Mouse (Mus musculus) cerebellum, postnatal 25 days (tissue): ENCODE measurements around the gene Pcnx.
"Not testable (repeated sequence)": the region's sequence is repeated elsewhere in the genome, so short reads cannot be mapped to it uniquely, and the experiment has no call there.

Experiments used
- DNase-seq, 2 experiments: peaks; one replicate each; pipeline ENCODE4 v3.0.0; 2021; ENCODE audit warnings: mixed read lengths in 2 of 2

The Pcnx gene

DNA sequence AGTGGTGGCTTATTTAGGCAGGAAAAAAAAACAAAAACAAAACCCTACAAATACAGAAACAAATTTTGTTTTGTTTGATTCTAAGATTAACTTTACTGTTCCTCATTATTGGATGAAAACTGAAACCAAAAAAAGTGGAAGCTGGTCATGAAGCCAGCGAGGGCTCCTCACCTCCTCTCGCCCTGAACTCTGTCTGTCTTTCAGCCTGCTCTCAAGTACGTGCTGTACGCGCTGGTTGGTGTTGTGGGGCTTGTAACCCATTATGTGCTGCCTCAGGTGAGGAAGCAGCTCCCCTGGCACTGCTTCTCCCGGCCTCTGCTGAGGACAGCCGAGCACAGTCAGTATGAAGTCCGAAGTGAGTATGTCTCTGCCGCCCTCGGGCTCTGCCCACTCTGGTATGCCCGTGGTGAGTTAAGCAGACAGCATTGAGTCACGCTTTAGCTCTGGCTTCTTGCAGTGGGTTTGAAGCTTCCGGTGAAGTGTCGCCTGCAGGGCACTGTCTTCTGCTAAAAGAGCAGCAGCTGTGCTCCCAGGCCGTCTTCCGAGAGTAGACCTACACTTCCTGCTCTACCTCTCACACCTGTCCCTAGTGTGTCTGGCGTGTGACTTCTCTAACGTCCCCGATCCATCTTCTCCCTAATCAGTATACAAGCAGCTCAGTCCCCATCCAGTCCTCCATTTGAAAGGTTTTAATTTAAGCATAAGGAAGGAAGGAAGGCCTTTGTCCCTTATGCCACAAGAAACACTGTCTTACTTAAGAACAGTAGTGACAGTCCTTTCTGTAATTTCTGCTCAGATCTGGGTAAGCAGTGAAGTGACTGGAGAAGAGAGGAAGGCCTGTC is 111.4 kb downstream of the Pcnx start:
- DNase-seq: no peak

- no peak for DNase-seq
Measured at GRCm38 (mm10) chr12:81971884-81972362, 112.1 kb downstream of the Pcnx start.

- DNase-seq: peak in 1 of 2 experiments; percentile 55
Measured at GRCm38 (mm10) chr12:81974806-81975205, 115.0 kb downstream of the Pcnx start.

DNA sequence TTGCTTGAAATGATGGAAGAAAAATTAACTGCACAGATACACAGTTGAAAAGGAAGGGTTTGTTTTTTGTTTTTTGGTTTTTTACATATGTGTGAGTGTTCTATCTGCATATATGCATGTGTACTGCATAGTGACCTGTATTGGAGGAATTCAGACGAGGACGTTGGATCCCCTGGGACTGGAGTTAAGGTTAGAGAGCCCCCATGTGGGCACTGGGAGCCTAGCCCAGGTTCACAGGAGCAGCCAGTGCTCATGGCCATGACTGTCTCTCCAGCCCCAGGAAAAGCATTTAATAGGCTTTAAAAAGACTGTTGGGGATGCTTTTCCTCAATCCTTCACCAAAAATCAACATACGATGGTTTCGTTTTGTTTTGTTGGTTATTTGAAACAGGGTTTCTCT is 117.5 kb downstream of the Pcnx start:
- no peak for DNase-seq

DNA sequence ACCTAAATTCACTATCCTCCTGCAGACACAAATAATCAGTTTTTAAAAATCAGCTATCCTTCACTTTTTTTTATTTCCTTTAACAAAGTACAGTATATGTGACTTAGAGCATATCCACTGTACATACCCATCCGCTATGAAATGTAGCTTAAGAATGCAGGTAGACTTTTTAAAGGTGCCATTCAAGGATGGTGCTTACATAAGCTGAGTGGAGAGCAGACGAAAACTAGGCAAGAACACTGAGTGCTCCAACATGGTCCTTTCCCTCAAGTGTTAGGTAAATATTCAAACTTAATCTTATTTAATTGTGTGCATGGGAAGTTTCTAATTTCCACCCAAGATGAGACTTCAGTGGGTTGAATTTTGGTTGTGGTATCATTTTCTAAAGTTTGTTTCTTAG is 119.5 kb downstream of the Pcnx start:
- no peak for DNase-seq

DNA sequence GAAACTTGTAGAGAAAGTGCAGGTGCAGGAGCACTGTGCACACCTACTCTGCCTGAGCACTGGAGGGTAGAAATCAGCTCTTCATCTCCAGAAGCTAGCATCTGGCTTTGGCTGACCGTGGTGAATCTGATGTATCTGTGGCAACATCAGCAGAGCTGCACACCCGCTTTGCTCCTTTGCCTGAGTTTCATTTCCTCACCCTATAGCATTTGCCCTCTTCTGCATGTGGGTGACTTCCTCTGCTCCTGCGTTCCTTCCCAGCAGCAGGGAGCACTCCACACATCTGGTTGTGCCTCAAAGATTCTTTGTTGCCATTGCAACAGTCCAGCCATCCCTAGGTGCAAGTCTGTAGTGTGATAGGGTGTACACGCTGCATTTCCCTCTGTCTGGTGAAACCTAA is 132.3 kb downstream of the Pcnx start:
- no peak for DNase-seq

- no peak for DNase-seq
Measured at GRCm38 (mm10) chr12:81992996-81993395, 133.2 kb downstream of the Pcnx start.

DNA sequence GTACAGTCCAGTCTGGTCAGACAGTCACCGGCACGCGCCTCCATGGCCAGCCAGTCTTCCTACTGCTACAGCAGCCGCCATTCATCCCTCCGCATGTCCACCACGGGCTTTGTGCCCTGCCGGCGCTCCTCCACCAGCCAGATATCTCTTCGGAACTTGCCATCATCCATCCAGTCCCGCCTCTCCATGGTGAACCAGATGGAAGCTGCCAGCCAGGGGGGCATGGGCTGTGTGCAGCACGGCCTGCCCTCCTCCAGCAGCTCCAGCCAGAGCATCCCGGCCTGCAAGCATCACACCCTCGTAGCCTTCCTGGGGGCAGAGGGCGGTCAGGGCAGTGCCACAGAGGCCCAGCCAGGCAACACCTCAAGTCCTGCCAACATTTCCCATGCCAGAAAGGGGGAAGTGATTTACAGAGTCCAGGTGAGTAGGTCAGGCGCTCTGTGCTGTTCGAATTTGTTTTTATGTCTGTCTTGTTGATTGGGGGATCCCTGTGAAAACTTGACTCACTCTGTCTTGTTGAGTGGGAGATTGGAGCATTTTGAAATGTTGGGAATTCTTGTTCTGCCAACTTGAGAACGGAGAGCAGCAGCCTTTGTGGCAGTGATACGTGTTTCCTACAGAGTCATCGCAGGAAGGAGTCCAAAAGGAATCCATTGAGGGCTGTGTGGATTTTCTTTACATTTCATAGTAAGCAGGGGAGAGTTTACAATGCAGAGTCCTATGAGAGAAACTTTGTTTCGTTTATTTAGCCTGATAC is 135.3 kb downstream of the Pcnx start:
- DNase-seq: peak; percentile 35 to 48

GRCm38 (mm10) chr12:81996679-81997362 is 137.0 kb downstream of the Pcnx start:
- peak; percentile 31 to 60 for DNase-seq

DNA sequence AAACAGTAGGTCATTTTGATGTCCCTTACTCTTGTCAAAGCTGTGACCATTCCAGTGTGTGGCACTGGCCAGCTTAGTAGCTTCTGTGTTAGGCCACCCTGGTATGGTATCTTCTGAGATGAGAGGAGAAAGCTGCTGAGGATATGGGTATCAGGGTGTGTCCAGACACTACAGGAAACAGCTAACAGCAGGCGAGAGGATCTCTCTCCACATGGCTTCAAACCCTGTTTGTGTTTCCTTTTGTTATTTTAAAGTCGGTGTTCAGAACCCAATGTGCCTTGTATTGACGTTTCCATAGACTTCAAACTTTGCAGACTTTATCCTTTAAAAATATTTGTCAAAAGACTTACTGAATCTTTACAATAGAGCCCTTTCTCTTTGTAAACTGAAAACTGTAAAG is 137.7 kb downstream of the Pcnx start:
- DNase-seq: no peak

DNA sequence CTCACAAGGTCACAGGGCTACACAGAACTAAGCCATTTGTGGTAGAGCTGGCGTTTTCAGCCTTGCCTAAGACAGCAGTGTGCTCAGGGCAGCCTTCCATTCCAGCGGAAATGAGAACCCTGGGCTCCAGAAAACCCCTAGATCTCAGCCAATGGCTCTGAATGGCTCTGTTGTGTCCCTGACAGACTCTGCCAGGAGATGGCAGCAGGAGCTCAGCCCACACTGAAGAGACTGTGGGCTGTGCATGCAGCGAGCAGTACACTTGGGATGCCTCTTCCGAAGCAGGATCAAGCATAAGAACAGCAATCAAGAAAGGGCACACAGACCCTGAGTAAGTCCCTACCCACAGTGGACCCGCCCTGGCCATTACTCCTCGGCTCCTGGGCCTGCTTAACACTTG is 142.9 kb downstream of the Pcnx start:
- not testable (repeated sequence) for DNase-seq

GRCm38 (mm10) chr12:82025901-82026633 is 166.2 kb downstream of the Pcnx start:
- DNase-seq: not testable (repeated sequence)

DNA sequence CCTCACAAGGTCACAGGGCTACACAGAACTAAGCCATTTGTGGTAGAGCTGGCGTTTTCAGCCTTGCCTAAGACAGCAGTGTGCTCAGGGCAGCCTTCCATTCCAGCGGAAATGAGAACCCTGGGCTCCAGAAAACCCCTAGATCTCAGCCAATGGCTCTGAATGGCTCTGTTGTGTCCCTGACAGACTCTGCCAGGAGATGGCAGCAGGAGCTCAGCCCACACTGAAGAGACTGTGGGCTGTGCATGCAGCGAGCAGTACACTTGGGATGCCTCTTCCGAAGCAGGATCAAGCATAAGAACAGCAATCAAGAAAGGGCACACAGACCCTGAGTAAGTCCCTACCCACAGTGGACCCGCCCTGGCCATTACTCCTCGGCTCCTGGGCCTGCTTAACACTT is 173.7 kb downstream of the Pcnx start:
- DNase-seq: not testable (repeated sequence)

DNA sequence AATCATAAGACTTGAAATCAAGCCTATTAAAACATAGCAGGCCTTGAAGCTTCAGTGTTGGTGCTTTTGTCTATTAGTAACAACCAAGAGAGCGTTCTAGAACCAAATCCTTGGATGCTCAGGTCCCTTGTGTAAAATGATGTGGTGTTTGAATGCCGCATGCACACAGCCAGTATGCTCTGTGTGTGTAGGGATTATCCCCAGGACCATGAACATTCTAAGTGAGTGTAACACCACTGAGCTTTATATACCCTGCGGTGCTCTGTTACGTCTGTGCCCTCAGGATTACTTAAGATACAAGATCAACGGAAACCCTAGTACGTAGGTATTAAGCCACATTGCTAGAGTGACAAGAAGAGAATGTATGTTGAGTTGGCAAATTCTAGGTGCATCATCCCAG is 174.2 kb downstream of the Pcnx start:
- not testable (repeated sequence) for DNase-seq

DNA sequence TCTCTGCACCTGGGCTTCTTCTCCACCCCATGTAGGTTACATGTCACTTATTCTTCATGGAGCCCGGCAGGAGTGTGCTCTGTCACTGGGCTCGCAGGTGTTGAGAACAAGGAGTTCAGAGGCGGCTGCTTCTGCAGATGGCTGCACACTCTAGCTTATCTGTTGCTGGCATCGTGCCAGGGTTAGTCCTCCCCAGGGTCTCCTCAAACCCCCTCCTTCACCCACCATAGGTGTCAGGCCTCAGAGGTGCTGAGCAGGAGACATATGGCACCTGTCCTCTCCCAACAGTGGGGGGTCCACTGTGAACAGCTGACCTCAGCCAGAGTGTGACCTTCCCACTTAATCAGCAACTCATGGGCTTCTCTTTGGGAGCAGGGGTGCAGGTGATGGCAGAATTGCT is 184.3 kb downstream of the Pcnx start:
- DNase-seq: not testable (repeated sequence)
